Mouse (Mus musculus): ENCODE measurements at regions not wholly inside any gene's neighbourhood (a gene's known extent, or its start where the extent isn't known, plus 50 kb on each side); places are given as distances from the start of the nearest gene placed in this dataset.

DNA sequence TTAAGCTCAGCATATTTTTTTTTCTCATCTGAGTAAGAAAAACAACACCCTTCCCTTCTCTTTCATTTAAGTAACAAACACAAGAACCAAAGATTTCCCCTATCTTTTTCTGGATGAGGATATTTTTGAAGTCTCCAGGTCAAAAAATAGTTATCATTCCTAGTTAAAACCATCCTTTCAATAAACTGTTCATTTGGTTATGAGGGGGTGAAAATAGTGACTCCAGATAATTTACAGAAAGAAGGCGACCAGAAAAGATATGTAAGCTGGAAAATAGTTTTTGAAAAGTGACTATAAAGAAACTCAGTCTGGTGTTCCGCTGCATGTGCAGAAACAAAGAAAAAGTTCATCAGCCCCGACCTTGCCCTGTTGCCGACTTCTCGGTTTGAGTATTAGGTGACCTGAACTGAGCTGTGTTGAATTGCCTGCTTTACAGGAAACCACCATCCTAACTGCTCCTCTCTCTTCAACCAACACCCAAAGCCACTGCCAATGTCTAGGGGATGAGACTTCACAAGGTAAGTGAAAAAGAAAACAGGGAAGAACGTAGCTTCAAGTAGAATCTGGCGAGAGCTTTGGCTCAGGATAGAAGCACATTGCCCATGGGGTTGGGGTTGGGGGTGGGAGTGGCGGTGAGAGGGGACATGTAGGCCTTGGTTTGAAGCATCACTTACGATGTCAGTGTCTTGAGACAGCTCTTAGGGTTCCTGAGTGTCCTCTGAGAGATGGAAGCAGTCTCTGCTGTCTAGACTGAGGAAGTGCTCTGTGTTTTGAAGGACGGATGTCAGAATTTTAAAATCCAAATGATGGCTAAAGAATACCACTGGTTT lies 104.6 kb downstream of the Ube2e3 start:
- Histone ChIP-seq H3K4me3 (no peak overlapping the region), H3K27me3 (ENCODE audit: control insufficient read depth, insufficient read depth, low read length) (no peaks in the 10 kb centered on the region), H3K36me3 (ENCODE audit: control insufficient read depth, insufficient read depth, low read length) (no peaks in the 10 kb centered on the region), H3K27ac (no peak overlapping the region), H3K79me2 (replicated peaks; ENCODE audit: control insufficient read depth, insufficient read depth, low read length) (no peaks in the 10 kb centered on the region), H3K9ac (ENCODE audit: low read depth, low read length) (no peak overlapping the region), H3K4me1 (ENCODE audit: control insufficient read depth, insufficient read depth, low read length) (no peaks in the 10 kb centered on the region)
- no peak for DNase-seq
- 85% methylated on average over 10 of the region's 10 CpGs for WGBS
- intact Hi-C loops (cut with DNase I) = no loop called here
- TF ChIP-seq CTCF (IDR thresholded peaks at IDR 0.05) (no peak), EP300 (IDR thresholded peaks at IDR 0.05; ENCODE audit: insufficient read depth, low read depth, low read length) (no peak), POLR2A (IDR thresholded peaks at IDR 0.05; ENCODE audit: insufficient read depth, low read depth, low read length) (no peak)

GRCm38 (mm10) chr2:78973811-78974210 lies 105.9 kb downstream of the Ube2e3 start:
- no peaks in the 10 kb centered on the region for H3K79me2 ChIP-seq (replicated peaks; ENCODE audit: control insufficient read depth, insufficient read depth, low read length)
- H3K27ac ChIP-seq = no peak overlapping the region
- H3K4me3 ChIP-seq = no peak overlapping the region
- no peaks in the 10 kb centered on the region for H3K4me1 ChIP-seq (ENCODE audit: control insufficient read depth, insufficient read depth, low read length)
- no peaks in the 10 kb centered on the region for H3K27me3 ChIP-seq (ENCODE audit: control insufficient read depth, insufficient read depth, low read length)
- no peak overlapping the region for H3K9ac ChIP-seq (ENCODE audit: low read depth, low read length)
- DNase-seq = no peak
- intact Hi-C loops (cut with DNase I) = no loop called here
- TF ChIP-seq EP300 (IDR thresholded peaks at IDR 0.05; ENCODE audit: insufficient read depth, low read depth, low read length) (no peak), CTCF (IDR thresholded peaks at IDR 0.05) (no peak), POLR2A (IDR thresholded peaks at IDR 0.05; ENCODE audit: insufficient read depth, low read depth, low read length) (no peak)
- 88% methylated on average over 3 of the region's 3 CpGs for WGBS
- H3K36me3 ChIP-seq (ENCODE audit: control insufficient read depth, insufficient read depth, low read length) = no peaks in the 10 kb centered on the region

GRCm38 (mm10) chr2:78974683-78975392 lies 106.9 kb downstream of the Ube2e3 start:
- intact Hi-C loops (cut with DNase I) = no loop called here
- DNase-seq = no peak
- 69% methylated on average over 2 of the region's 2 CpGs for WGBS

GRCm38 (mm10) chr2:78975393-78975774 lies 107.5 kb downstream of the Ube2e3 start:
- WGBS = 68% methylated on average over 4 of the region's 4 CpGs
- H3K4me3 ChIP-seq = no peak overlapping the region
- intact Hi-C loops (cut with DNase I) = no loop called here

More at GRCm38 (mm10) chr2:78974683-78975392, 106.9 kb downstream of the Ube2e3 start:
- H3K36me3 ChIP-seq (ENCODE audit: control insufficient read depth, insufficient read depth, low read length) = no peaks in the 10 kb centered on the region
- no peak overlapping the region for H3K27ac ChIP-seq
- no peak overlapping the region for H3K9ac ChIP-seq (ENCODE audit: low read depth, low read length)
- no peaks in the 10 kb centered on the region for H3K79me2 ChIP-seq (replicated peaks; ENCODE audit: control insufficient read depth, insufficient read depth, low read length)
- H3K4me3 ChIP-seq = no peak overlapping the region
- no peaks in the 10 kb centered on the region for H3K4me1 ChIP-seq (ENCODE audit: control insufficient read depth, insufficient read depth, low read length)
- no peaks in the 10 kb centered on the region for H3K27me3 ChIP-seq (ENCODE audit: control insufficient read depth, insufficient read depth, low read length)
- TF ChIP-seq POLR2A (IDR thresholded peaks at IDR 0.05; ENCODE audit: insufficient read depth, low read depth, low read length) (no peak), CTCF (IDR thresholded peaks at IDR 0.05) (no peak), EP300 (IDR thresholded peaks at IDR 0.05; ENCODE audit: insufficient read depth, low read depth, low read length) (no peak)

DNA sequence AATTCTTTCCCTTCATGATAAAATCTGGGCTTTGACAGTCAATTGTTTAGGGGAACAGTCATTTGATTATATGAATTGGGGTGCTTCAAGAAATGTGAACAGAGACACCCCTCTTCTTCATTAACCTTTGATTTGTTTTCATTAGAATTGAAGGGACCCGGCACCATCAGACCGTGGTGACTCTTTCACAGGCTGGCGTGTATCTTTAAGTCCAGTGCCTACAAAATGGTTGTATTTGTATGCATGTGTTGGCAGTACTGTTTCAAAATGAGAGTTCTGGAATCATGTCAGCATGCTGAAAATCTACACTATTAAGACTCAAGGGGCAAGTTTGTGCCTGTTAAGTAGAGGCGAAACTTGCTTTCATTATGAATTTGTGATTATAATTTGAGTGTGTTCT lies 108.2 kb downstream of the Ube2e3 start:
- intact Hi-C loops (cut with DNase I) = no loop called here

More at GRCm38 (mm10) chr2:78975393-78975774, 107.5 kb downstream of the Ube2e3 start:
- DNase-seq = no peak
- no peak for TF ChIP-seq POLR2A (IDR thresholded peaks at IDR 0.05; ENCODE audit: insufficient read depth, low read depth, low read length)
- TF ChIP-seq CTCF (IDR thresholded peaks at IDR 0.05) = no peak
- no peak for TF ChIP-seq EP300 (IDR thresholded peaks at IDR 0.05; ENCODE audit: insufficient read depth, low read depth, low read length)
- Histone ChIP-seq H3K9ac (ENCODE audit: low read depth, low read length) (no peak overlapping the region), H3K4me1 (ENCODE audit: control insufficient read depth, insufficient read depth, low read length) (no peaks in the 10 kb centered on the region), H3K27ac (no peak overlapping the region), H3K27me3 (ENCODE audit: control insufficient read depth, insufficient read depth, low read length) (no peaks in the 10 kb centered on the region), H3K36me3 (ENCODE audit: control insufficient read depth, insufficient read depth, low read length) (no peaks in the 10 kb centered on the region), H3K79me2 (replicated peaks; ENCODE audit: control insufficient read depth, insufficient read depth, low read length) (no peaks in the 10 kb centered on the region)

More for the DNA sequence above, 108.2 kb downstream of the Ube2e3 start:
- TF ChIP-seq CTCF (IDR thresholded peaks at IDR 0.05) = no peak
- no peak for TF ChIP-seq POLR2A (IDR thresholded peaks at IDR 0.05; ENCODE audit: insufficient read depth, low read depth, low read length)
- no peak for TF ChIP-seq EP300 (IDR thresholded peaks at IDR 0.05; ENCODE audit: insufficient read depth, low read depth, low read length)
- no peaks in the 10 kb centered on the region for H3K36me3 ChIP-seq (ENCODE audit: control insufficient read depth, insufficient read depth, low read length)
- DNase-seq = no peak
- WGBS = 95% methylated on average over 4 of the region's 4 CpGs
- H3K27ac ChIP-seq = no peak overlapping the region
- H3K79me2 ChIP-seq (replicated peaks; ENCODE audit: control insufficient read depth, insufficient read depth, low read length) = no peaks in the 10 kb centered on the region
- H3K4me3 ChIP-seq = no peak overlapping the region
- no peaks in the 10 kb centered on the region for H3K27me3 ChIP-seq (ENCODE audit: control insufficient read depth, insufficient read depth, low read length)
- H3K9ac ChIP-seq (ENCODE audit: low read depth, low read length) = no peak overlapping the region
- H3K4me1 ChIP-seq (ENCODE audit: control insufficient read depth, insufficient read depth, low read length) = no peaks in the 10 kb centered on the region

Data from heart, adult 2 months (tissue).